Mouse (Mus musculus) adrenal gland, postnatal 25 days (tissue): ENCODE measurements around the gene Atp2a1. TPM values are rescaled to one million over a fixed set of nuclear protein-coding genes. Genes with fewer than 3 reads are reported as not detected.
A peak's percentile ranks its signal among the peaks of the same experiment; 100 is the strongest.

ENCODE experiments used
- DNase-seq: peaks from one replicate; pipeline ENCODE4 v3.0.0; 2021; ENCODE audit warnings: mixed read lengths
- total RNA-seq: library from RNA; stranded (reverse); gene quantifications from 2 replicates; pipeline ENCODE4 v1.2.3, GENCODE M21; 2021

Gene Atp2a1
- total RNA-seq, 1 experiment from 2014 or later: not detected

GRCm38 (mm10) chr7:126472713-126473112 lies 9.8 kb upstream of the Atp2a1 start:
- no peak for DNase-seq

- DNase-seq: no peak
Measured at GRCm38 (mm10) chr7:126472306-126472705, 9.4 kb upstream of the Atp2a1 start.

GRCm38 (mm10) chr7:126471853-126472252 lies 8.9 kb upstream of the Atp2a1 start:
- DNase-seq: no peak

- DNase-seq: no peak
Measured at GRCm38 (mm10) chr7:126471361-126471760, 8.5 kb upstream of the Atp2a1 start.

- DNase-seq: no peak
Measured at GRCm38 (mm10) chr7:126470077-126470476, 7.2 kb upstream of the Atp2a1 start.

- DNase-seq: no peak
Measured at GRCm38 (mm10) chr7:126467834-126468627, 5.1 kb upstream of the Atp2a1 start.

- peak; percentile 63 for DNase-seq
Measured at GRCm38 (mm10) chr7:126467271-126467670, 4.4 kb upstream of the Atp2a1 start.

GRCm38 (mm10) chr7:126466707-126467106 lies 3.8 kb upstream of the Atp2a1 start:
- DNase-seq: peak; percentile 45

GRCm38 (mm10) chr7:126466116-126466515 lies 3.2 kb upstream of the Atp2a1 start:
- no peak for DNase-seq

- peak; percentile 31 for DNase-seq
Measured at GRCm38 (mm10) chr7:126465246-126466030, 2.5 kb upstream of the Atp2a1 start.

GRCm38 (mm10) chr7:126464836-126465235 lies 1.9 kb upstream of the Atp2a1 start:
- DNase-seq: no peak

- no peak for DNase-seq
Measured at GRCm38 (mm10) chr7:126464121-126464520, 1.2 kb upstream of the Atp2a1 start.

- DNase-seq: no peak
Measured at GRCm38 (mm10) chr7:126463547-126463946, 639 bp upstream of the Atp2a1 start.

GRCm38 (mm10) chr7:126461626-126462025 lies 1.3 kb downstream of the Atp2a1 start:
- DNase-seq: no peak

- DNase-seq: no peak
Measured at GRCm38 (mm10) chr7:126460623-126461399, 2.1 kb downstream of the Atp2a1 start.

GRCm38 (mm10) chr7:126458844-126459618 lies 3.9 kb downstream of the Atp2a1 start:
- no peak for DNase-seq

- DNase-seq: no peak
Measured at GRCm38 (mm10) chr7:126458225-126458624, 4.7 kb downstream of the Atp2a1 start.

- no peak for DNase-seq
Measured at GRCm38 (mm10) chr7:126456382-126457266, 6.3 kb downstream of the Atp2a1 start.

GRCm38 (mm10) chr7:126455242-126455641 lies 7.7 kb downstream of the Atp2a1 start:
- no peak for DNase-seq

- DNase-seq: no peak
Measured at GRCm38 (mm10) chr7:126453861-126454260, 9.0 kb downstream of the Atp2a1 start.

GRCm38 (mm10) chr7:126452244-126452643 lies 10.7 kb downstream of the Atp2a1 start:
- no peak for DNase-seq
